Mouse (Mus musculus) CD4-positive, CD25-positive, alpha-beta regulatory T cell, adult 4 months (primary cell): ENCODE measurements around the gene Insig1. TPM values are rescaled to one million over a fixed set of nuclear protein-coding genes. Genes with fewer than 3 reads are reported as not detected.
A peak's percentile ranks its signal among the peaks of the same experiment; 100 is the strongest.

ENCODE experiments used
- ATAC-seq: one replicate; pipeline ENCODE4 v1.8.0; 2017
- polyA plus RNA-seq, 2 experiments: library from polyadenylated mRNA; unstranded; fragments of 100-300 nt; shearing (Covaris generic); gene quantifications; one replicate each; pipeline ENCODE4 v1.2.1; 2017

The Insig1 gene
- polyA plus RNA-seq = 10 to 100 TPM; 28.0 to 32.8 TPM

DNA sequence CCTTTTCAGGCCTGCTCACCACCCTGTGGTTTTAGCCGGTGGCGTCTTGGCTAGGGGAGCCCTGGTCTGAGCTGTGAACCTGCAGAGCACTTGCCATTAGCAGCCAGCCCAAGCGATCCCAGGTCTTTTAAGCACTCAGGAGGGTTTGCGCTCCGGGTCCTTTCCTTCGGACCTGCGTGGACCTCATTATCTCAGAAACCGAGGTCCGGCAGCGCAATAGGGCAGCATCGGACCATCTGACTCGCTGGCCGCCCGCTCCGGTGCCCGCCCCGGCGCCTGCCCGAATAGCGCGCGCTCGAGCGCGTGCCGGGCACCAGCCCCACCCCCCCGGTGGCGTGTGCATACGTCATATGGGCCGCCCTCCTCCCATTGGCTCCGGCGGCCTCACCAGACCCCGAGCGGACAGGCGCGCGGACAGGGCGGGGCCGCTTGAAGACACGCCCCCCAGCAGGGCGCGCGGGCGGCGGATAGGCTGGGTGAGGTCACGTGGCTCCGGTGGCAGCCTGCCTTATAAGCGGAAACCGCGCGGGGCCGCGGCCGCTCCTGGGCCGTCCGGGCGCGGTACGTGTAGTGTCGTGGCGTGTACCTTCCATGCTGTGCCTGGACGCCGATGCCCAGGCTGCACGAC lies at the start of gene Insig1:
Gene Insig1, plus strand, starts transcription at position 536 of the 628 bp plus-strand sequence.
- peak; percentile 81 for ATAC-seq

DNA sequence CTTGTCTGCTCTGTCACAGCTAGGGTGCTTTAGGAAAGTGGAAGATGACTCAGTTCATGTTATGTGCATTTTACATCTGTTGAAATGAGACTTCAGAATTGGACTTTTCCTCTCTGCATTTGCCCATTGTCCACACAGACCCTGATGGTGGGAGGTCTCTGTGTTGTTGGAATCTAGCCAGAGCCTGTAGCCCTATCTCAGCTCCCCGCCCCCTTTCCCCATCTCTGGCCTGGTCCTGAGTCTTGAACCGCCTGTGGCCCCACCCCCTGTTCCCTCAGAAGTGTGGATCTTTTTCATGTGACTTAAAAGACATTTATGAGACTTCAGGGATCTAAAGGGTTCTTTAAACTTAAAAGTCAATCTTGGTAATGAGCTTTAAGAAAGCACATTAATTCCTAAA lies 47.7 kb upstream of the Insig1 start:
- ATAC-seq = no peak

DNA sequence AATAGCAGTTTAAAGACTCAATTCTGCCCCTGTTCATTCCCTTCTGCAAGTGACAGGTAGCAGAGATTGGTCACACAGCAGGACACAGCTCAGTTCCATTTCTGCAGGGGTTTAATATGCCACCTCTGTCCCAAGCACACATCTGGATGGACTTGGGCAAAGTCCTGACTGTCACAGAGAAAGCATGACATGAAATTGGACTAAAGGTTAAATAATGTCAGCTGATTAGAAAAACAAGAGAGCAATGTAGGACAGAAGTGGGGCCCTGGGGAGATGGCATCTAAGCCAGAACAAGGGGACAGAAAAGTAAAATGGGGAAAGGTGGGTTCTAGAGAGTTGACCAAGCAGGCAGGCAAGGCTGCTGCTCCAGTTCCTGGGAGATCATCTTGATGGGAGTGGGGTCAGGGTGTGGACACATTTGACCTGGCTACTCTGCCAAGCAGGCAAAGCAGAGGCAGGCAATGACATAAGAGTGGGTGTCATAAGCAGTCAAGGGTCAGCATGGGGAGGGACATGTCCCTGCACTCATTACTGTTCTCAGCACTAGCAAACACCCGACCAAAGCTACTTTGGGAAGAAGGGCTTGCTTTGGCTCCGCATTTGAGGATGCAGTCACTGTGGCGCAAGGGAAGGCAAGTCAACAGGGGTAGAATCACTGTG lies 39.5 kb upstream of the Insig1 start:
- ATAC-seq = no peak

DNA sequence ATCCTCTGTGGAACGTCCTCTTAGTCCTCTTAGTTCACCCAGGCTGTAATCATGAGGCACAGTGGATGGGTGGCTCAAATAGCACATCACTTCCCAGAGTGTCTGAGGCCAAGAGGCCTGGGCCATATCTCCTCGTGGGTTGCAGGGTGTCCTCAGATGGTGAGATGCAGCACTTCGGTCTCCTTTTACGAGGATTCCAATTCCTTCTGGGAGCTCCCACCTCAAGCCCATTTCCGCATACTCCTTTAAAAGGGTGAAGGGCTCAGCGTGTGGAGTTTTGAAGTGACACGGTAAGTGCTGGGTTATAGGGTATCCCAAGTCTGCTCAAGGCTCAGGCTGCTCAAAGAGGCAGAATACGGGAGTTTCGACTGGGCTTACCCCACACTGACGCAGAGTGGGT lies 38.3 kb upstream of the Insig1 start:
- no peak for ATAC-seq

DNA sequence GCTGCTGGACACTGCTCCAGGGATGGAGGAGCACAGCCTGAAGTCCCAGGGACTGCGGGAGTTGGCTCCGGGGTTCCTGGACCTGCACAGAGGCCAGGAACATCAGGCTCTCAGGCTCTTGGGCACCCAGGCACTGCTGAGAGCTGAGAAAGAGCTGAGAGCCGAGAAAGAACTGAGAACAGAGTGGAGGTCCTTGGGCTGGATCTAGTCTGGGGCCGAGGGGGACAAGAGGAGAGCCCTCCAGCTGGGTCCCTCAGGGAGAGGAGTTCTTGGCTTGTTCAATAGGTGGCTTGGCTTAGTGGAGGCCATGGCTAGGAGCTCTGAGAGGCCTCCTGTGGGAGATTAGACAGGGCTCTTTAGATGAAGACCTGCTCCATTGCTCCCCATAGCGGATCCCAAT lies 37.9 kb upstream of the Insig1 start:
- ATAC-seq = no peak

DNA sequence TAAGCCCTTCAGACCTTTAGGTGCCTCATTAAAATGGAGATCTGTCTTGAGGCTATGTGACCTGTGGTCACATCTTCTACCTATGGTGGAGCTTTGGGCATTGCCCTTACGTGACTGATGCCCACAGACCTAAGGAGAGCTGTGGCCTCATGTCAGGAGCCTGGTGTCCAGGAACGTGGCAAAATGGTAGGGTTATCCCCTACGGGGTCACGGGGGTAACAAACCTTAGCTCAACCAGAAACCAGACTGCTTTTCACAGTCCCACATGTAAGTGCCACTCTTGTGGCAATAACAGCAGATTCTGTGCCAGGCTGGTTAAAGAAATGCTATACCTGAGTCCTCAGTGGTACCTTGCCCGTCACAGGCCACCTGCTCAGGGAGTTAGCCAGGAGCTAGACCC lies 37.3 kb upstream of the Insig1 start:
- ATAC-seq = no peak

DNA sequence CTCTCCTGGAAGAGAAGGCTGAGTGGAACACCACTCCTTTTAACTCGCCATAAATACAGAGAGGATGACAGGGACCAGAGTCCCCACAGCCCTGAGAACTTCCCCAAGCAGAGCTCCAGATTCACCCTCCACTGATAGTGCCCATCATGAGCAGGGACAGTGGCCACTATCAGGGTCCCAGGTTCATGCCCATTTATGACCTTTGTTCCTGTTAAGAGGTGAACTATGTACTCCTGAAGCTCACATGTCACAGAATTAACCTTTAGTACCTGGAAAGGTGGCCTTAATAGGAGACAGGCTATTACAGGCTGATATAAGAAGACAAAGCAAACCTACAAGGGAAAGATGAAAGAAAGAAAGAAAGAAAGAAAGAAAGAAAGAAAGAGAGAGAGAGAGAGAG lies 35.2 kb upstream of the Insig1 start:
- no peak for ATAC-seq

DNA sequence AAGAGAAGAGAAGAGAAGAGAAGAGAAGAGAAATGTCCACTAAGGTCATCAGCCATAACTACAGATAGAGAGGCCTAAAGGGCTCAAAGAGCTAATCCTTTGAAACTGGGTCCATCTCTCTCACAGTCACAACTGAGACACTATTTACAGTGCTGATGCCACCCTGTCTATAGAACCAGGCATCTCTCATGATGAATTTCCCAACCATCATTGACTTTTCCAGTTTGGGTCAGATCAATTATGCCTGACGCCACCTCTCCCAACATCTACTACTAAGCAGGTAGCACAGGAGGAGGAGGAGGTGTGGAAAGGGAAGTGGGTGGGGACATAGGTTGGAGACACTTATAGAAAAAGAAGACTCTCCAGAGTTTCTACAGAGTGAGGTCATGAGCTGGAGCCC lies 34.6 kb upstream of the Insig1 start:
- ATAC-seq = no peak

DNA sequence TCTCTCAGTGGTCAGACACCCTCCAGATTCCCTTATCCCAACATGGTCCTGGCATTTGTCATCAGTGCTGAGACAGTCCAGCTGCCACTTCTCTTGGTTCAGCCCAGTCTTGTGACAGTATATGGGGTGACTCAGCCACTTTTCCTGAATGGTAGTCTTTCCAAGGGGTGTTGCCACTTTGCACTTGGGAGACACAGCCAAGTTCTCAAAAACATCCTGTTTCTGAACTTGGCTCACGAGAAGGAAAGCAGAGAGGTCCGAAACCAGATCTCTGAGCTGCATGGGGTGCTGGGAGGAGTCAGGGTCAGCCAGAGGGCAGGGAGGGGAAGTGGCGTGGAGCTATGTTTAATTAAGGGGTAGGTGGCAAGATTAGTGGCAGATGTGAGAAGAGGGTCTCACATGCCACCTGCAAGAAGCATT lies 34.0 kb upstream of the Insig1 start:
- ATAC-seq = no peak

DNA sequence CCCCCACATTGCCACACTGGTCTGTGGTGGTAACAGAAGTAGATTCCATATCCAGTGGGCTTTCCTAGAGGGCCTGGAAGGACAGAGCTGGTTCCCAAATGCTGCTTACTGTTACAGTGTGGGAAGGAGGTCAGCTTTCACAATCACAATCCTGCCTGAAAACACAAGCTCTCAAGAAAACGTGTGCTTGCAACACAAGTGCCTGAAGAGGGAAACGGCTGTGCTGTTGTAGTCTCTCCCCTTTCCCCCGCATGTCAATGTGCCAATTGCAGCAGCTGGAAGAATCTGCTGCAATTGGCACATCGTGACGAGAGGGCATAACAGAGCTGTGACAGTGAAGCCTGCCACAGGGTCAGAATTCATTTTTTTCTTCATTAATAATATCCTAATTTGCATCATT lies 33.5 kb upstream of the Insig1 start:
- ATAC-seq = no peak

DNA sequence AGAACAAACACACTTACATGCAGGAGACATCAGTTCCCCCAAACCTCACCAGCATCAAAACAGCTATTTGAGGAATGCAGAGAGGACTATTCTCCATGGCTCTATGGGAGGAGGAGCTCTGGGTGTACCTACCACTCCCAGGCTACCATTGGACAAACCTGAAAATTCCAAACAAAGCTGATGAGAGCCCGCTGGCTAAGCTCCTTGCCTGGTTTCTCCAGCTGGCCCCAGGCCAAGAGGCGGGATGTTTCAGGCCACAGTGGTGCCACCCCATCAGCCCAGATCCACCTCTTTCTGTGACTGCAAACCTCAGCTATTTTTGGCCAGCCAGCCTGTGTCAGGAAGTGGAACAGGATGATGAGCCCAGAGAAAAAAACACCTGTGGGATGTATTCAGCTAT lies 33.0 kb upstream of the Insig1 start:
- ATAC-seq = no peak

DNA sequence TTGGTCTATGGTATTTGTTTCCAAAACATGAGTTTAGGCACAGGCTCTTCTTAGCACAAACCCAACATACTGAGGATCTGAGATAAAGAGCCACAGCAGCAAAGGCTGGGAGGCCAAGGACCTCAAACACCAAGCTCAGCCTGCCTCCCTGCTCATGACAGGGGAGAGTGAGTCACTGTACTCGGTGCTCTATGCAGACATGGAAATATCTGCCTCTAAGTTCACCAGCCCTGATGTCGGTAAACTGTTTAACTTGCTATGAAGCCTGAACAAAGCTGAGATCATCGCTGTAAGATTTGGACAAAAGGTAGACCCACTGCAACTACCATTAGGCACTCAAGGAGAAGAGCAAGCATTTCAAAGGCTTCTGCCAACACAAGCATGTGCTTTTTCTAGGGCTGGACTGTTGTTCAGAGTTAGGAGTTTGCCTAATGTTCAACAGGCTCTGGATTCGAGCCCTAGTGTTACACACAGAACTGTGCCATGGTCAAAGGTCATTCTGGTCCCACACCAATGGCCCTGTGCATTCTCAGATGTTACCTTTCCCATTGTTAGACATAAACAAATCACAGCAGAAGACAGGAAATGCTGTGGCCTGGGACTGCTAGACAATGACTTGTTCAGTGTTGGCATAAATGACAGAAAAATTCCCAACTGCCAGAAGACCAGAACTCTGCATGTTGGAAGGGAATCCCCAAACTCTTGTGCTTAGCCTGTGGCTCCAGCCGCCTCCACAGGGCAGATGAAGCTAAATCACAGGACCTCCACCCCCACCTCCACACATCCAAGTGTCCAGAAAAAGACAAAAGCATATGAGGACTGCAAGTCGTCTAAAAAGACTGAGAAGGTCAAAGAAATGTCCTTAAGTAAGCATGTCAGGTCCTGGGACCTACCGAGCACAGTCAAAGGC lies 31.2 kb upstream of the Insig1 start:
- no peak for ATAC-seq

DNA sequence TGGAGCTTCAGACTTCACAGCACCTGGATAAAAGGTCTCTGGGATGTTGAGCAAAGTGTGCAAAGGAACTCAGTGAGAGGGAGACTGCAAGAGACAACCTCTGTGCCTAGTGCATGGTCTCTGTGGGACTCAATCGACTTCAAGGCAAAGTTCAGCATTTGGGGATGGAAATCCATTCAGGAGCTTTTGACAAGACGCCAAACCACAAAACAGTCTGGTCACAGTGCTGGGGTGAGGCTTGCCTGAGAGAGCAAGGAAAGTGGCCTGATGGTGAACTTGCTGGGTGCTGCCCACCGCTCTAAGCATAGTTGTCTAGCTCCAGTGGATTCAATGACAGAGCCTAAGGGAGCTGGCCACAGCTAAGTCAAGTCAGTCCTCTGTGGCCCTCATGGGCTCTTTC lies 30.4 kb upstream of the Insig1 start:
- no peak for ATAC-seq

DNA sequence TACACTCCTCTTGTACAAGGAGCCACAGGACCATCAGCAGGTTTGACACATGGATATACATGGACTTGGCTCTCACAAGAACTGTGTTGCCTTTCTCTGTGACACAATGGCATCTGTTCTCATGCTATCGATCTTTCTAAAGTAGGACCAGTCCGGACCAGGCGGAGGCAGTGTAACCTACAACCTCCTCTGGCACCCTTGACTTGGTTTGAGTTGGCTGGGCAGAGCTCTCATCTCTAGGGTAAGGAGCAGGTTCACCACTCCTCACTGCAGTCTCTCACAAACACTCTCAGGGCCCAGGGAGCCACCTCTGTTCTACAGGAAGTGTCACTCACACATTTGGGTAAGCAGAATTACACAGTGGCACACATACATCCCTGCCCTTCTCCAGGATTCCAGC lies 29.1 kb upstream of the Insig1 start:
- no peak for ATAC-seq

DNA sequence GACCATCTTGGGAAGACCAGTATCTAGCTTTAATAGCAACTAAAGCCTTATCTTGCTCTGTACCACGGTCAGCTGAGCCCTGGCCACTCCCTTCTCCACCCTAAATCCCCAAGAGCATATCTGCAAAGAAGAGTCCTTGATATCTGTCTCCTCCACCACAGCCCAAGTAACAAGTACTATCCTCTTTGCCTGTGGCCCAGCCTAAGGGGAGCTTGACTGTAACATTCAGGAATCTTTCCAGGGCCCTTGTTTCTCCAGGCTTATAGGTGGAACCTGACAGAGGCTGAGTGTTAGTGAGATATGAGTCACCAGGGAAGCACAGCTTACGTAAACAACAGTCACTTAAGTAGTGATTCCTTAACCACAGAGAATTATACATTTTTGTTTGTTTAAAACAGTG lies 28.4 kb upstream of the Insig1 start:
- no peak for ATAC-seq

DNA sequence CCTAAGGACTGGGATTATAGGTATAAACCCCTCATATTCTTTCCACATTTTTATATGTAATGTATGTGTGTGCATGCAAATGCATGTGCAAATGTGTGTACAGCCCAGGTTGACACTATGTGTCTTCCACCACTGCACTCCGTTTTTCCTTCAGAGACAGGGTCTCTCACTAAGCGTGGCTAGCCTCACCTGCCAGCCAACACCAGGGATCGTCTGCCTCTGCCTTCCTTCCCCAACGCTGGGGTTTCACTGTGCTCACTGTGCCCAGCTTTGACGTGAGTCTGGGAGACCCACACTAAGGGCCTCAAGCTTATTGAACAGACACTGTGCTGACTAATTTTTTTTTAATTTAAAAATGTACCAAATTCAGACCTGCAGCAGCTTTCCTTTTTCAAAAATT lies 27.8 kb upstream of the Insig1 start:
- no peak for ATAC-seq

DNA sequence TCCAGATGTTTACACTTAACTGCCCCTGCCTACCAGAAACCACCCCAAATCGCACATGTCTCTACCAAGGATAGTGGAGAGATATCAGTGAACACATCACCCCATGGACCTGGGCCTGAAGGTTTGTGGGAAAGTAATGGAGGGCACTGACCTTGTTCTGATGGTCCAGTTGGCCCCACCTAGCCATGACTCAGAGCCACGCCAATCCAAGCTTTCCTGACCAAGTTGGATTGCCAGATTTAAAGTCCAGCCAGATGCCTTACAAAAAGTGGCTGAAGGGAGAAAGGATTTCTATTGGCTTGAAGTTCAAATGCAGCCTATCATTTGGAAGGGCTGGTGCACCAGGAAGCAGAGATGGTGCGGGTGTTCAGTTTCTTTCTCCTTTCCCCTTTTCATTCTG lies 24.2 kb upstream of the Insig1 start:
- ATAC-seq = no peak

DNA sequence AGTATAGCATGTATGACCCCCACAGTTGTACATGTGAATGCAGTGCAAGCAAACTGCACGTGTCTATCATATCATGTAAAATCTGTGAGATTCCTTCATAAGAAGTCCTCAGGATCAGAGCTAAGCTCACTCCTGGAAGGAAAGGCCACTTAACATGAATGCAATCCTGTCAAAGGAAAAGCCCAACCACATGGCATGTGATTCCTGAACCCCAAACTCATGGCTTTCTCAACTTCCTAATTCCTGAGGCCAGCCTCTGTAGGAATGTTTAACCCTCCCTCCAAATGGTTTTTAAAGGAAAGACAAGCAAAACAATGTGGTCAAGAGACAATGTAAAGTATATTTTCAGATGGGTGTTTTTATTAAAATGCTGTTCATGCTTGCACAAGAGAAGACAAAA lies 23.2 kb upstream of the Insig1 start:
- no peak for ATAC-seq

DNA sequence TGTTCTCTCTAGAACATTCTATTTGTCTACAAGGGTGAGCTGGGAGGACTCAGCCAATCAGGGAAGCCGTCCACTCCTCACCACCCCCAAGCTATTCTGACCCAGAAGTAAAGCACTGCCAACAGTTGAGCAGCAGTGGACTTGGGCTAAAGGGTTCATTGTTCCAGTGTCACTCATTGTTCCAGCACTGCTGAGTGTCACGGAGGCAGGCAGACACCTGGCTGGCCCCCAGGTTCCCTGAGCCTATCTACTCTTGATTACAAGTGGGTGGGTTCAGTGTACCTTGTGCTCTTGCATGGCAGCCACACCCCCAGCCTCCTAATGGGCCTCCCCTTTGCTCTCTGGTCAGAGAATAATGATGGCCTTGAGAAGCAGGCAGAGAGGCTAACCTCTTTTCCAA lies 15.7 kb upstream of the Insig1 start:
- ATAC-seq = no peak

DNA sequence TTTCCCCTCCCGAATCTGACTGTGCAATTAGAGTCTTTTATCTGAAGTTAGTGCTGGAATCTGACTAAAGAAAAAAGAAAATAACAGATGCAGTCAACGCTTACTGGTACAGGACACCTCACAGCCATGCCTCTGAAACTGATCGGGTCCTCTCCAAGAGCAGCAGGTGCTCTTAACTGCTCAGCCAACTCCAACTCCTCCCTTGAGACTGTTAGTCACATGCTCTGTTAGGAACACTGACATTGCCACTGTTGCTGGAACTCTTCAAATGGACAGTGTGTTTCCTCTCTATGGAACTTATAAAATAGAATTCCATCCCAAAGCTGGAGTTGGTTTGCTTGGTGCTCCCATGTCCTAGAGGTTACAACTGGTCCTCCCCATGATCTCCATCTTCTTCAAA lies 14.3 kb upstream of the Insig1 start:
- ATAC-seq = no peak

DNA sequence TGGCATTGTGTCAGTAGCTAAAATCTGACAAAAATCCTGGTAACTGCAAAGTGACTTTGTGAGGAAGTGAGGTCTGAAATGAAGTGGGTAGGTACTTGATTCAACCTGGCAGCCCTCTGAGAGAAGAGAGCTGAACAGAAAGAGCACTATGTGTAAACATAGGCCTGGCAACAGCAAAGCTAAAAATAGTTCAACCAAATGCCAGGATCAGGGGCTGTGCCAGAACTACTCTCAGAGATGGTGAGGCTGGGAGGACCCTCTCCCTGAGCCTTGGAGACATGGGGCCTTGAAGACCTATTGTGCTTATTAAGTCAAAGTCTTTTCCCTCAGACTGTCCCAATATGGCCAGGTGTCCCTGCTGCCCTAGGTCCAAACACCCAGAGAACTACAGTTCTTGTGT lies 10.7 kb upstream of the Insig1 start:
- no peak for ATAC-seq

DNA sequence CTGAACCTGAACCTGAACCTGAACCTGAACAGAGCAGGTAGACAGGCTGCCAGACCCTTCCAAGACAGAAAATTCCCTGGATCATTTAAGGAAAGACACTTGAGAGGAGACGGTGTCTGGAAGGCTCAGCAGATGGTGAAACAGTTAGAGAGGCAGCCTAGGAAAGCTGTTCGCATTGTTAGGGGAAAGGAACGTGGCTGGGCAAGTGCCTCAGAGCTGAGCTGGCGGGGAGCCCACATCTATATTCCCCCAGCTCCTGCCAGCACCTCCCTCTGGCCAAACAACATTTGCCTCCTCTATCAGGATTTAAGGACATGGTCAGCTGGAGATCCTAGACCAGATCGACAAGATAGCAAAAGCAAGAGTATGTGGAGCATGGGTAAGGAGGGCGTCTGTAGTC lies 10.2 kb upstream of the Insig1 start:
- no peak for ATAC-seq

DNA sequence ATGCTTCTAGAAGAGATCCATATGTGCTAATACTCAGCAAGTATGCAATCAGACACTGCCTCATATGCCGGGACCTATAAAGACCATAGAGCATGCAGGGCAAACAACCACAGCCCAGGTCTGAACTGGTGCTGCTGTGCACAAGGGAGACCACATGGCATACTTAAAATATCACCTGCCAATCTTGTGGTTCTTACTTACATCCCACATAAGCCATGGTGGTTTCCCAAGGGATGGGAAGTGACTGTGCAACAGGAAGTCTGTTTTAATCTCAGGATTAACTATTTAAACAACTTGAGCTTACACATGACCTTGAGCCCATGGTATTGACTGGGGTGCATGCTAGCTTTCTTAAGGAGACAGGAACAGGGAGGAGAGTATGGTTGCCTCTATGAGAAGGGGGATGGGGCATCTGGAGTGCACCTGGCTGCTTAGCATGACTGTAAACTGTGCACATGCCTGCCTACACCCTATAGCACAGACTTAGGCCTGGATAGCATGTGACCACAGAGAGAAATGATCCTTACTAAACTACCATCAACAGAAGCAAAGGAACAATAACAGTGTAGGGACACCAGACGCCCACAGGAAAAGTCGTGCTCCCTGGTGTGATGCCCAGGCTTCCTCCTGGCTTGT lies 7.1 kb upstream of the Insig1 start:
- no peak for ATAC-seq
